Mouse (Mus musculus): ENCODE data around the gene Rassf10. TPM values are rescaled to one million over a fixed set of nuclear protein-coding genes. Genes with fewer than 3 reads are reported as not detected.

Rassf10 gene
- polyA plus RNA-seq, 1 experiment from 2014 or later = 3.1 TPM

GRCm38 (mm10) chr7:112957630-112958029 is 3.9 kb downstream of the Rassf10 start:
- Histone ChIP-seq H3K9ac (no peak overlapping the region), H3K9me3 (replicated peaks) (no peaks in the 10 kb centered on the region), H3K36me3 (no peaks in the 10 kb centered on the region), H3K4me3 (0 out of 2 replicates have a peak overlapping the region, but pooled peaks have one; percentile 60), H3K27ac (no peak overlapping the region), H3K27me3 (peaks cover 38% of the 10 kb centered on the region), H3K4me1 (replicated peaks) (peaks cover 21% of the 10 kb centered on the region), H3K4me2 (no peak overlapping the region)
- WGBS = 60% methylated on average over 6 of the region's 6 CpGs
- no peak for ATAC-seq (replicated peaks; ENCODE audit: insufficient number of reproducible peaks, insufficient read depth, low FRiP score, low read depth)

- 57% methylated on average over 6 of the region's 6 CpGs for WGBS
- H3K4me2 ChIP-seq = no peak overlapping the region
- H3K27me3 ChIP-seq = no peaks in the 10 kb centered on the region
- ATAC-seq (replicated peaks; ENCODE audit: insufficient number of reproducible peaks, insufficient read depth, low FRiP score, low read depth) = no peak
- H3K4me1 ChIP-seq (replicated peaks) = no peaks in the 10 kb centered on the region
- no peak overlapping the region for H3K27ac ChIP-seq
- no peaks in the 10 kb centered on the region for H3K36me3 ChIP-seq
- no peaks in the 10 kb centered on the region for H3K9me3 ChIP-seq (replicated peaks)
- H3K4me3 ChIP-seq = no peak overlapping the region
- H3K9ac ChIP-seq = no peak overlapping the region
Measured at GRCm38 (mm10) chr7:112966382-112966781, 12.6 kb downstream of the Rassf10 start.

- ATAC-seq (replicated peaks; ENCODE audit: insufficient number of reproducible peaks, insufficient read depth, low FRiP score, low read depth) = no peak
- Histone ChIP-seq H3K9ac (no peak overlapping the region), H3K4me3 (no peak overlapping the region), H3K4me1 (replicated peaks) (no peaks in the 10 kb centered on the region), H3K4me2 (no peak overlapping the region), H3K27me3 (no peaks in the 10 kb centered on the region), H3K36me3 (no peaks in the 10 kb centered on the region), H3K27ac (no peak overlapping the region), H3K9me3 (replicated peaks) (no peaks in the 10 kb centered on the region)
- 27% methylated on average over 3 of the region's 3 CpGs for WGBS
Measured at GRCm38 (mm10) chr7:112966786-112967185, 13.0 kb downstream of the Rassf10 start.

GRCm38 (mm10) chr7:112983316-112983715 is 29.6 kb downstream of the Rassf10 start:
- Histone ChIP-seq H3K9me3 (replicated peaks) (no peaks in the 10 kb centered on the region), H3K4me3 (no peak overlapping the region), H3K27ac (no peak overlapping the region), H3K4me1 (replicated peaks) (peaks cover 14% of the 10 kb centered on the region), H3K9ac (no peak overlapping the region), H3K27me3 (no peaks in the 10 kb centered on the region), H3K36me3 (no peaks in the 10 kb centered on the region), H3K4me2 (no peak overlapping the region)
- ATAC-seq (replicated peaks; ENCODE audit: insufficient number of reproducible peaks, insufficient read depth, low FRiP score, low read depth) = no peak
- WGBS = 59% methylated on average over 5 of the region's 5 CpGs

- Histone ChIP-seq H3K4me3 (no peak overlapping the region), H3K4me2 (no peak overlapping the region), H3K27me3 (no peaks in the 10 kb centered on the region), H3K9ac (no peak overlapping the region), H3K36me3 (no peaks in the 10 kb centered on the region), H3K9me3 (replicated peaks) (no peaks in the 10 kb centered on the region), H3K4me1 (replicated peaks) (peaks cover 14% of the 10 kb centered on the region), H3K27ac (no peak overlapping the region)
- no peak for ATAC-seq (replicated peaks; ENCODE audit: insufficient number of reproducible peaks, insufficient read depth, low FRiP score, low read depth)
- 45% methylated on average over 17 of the region's 17 CpGs for WGBS
Measured at GRCm38 (mm10) chr7:112984704-112985577, 31.2 kb downstream of the Rassf10 start.

GRCm38 (mm10) chr7:112985578-112985949 is 31.8 kb downstream of the Rassf10 start:
- no peak for ATAC-seq (replicated peaks; ENCODE audit: insufficient number of reproducible peaks, insufficient read depth, low FRiP score, low read depth)
- WGBS = 61% methylated on average over 8 of the region's 8 CpGs

GRCm38 (mm10) chr7:112992928-112993327 is 39.2 kb downstream of the Rassf10 start:
- H3K9ac ChIP-seq = no peak overlapping the region
- no peaks in the 10 kb centered on the region for H3K27me3 ChIP-seq
- H3K4me1 ChIP-seq (replicated peaks) = no peaks in the 10 kb centered on the region
- no peak overlapping the region for H3K27ac ChIP-seq
- 70% methylated on average over 5 of the region's 5 CpGs for WGBS
- H3K4me2 ChIP-seq = no peak overlapping the region
- no peak overlapping the region for H3K4me3 ChIP-seq
- H3K9me3 ChIP-seq (replicated peaks) = no peaks in the 10 kb centered on the region
- ATAC-seq (replicated peaks; ENCODE audit: insufficient number of reproducible peaks, insufficient read depth, low FRiP score, low read depth) = no peak
- no peaks in the 10 kb centered on the region for H3K36me3 ChIP-seq

More at GRCm38 (mm10) chr7:112985578-112985949, 31.8 kb downstream of the Rassf10 start:
- H3K4me1 ChIP-seq (replicated peaks) = peaks cover 14% of the 10 kb centered on the region
- no peak overlapping the region for H3K4me2 ChIP-seq
- no peak overlapping the region for H3K9ac ChIP-seq
- H3K27me3 ChIP-seq = no peaks in the 10 kb centered on the region
- H3K9me3 ChIP-seq (replicated peaks) = no peaks in the 10 kb centered on the region
- no peaks in the 10 kb centered on the region for H3K36me3 ChIP-seq
- no peak overlapping the region for H3K4me3 ChIP-seq
- H3K27ac ChIP-seq = no peak overlapping the region

- 74% methylated on average over 3 of the region's 3 CpGs for WGBS
- 0 out of 2 replicates have a peak, but pooled peaks cover 2% of the 10 kb centered on the region for H3K27me3 ChIP-seq
- no peak overlapping the region for H3K27ac ChIP-seq
- H3K9me3 ChIP-seq (replicated peaks) = no peaks in the 10 kb centered on the region
- no peak overlapping the region for H3K9ac ChIP-seq
- no peak for ATAC-seq (replicated peaks; ENCODE audit: insufficient number of reproducible peaks, insufficient read depth, low FRiP score, low read depth)
- no peaks in the 10 kb centered on the region for H3K4me1 ChIP-seq (replicated peaks)
- H3K36me3 ChIP-seq = no peaks in the 10 kb centered on the region
- no peak overlapping the region for H3K4me3 ChIP-seq
- H3K4me2 ChIP-seq = no peak overlapping the region
Measured at GRCm38 (mm10) chr7:113003565-113004255, 49.9 kb downstream of the Rassf10 start.

- H3K36me3 ChIP-seq = no peaks in the 10 kb centered on the region
- no peaks in the 10 kb centered on the region for H3K9me3 ChIP-seq (replicated peaks)
- no peak for ATAC-seq (replicated peaks; ENCODE audit: insufficient number of reproducible peaks, insufficient read depth, low FRiP score, low read depth)
- H3K4me2 ChIP-seq = no peak overlapping the region
- no peak overlapping the region for H3K9ac ChIP-seq
- WGBS = 84% methylated on average over 6 of the region's 6 CpGs
- H3K4me3 ChIP-seq = no peak overlapping the region
- no peaks in the 10 kb centered on the region for H3K4me1 ChIP-seq (replicated peaks)
- H3K27me3 ChIP-seq = 0 out of 2 replicates have a peak, but pooled peaks cover 2% of the 10 kb centered on the region
- no peak overlapping the region for H3K27ac ChIP-seq
Measured at GRCm38 (mm10) chr7:113005726-113006125, 52.0 kb downstream of the Rassf10 start.
